Mouse (Mus musculus): Measurements from ENCODE around the gene Gpr153. TPM values are rescaled to one million over a fixed set of nuclear protein-coding genes. Genes with fewer than 3 reads are reported as not detected.
A peak's percentile ranks its signal among the peaks of the same experiment; 100 is the strongest.

Gene Gpr153
- total RNA-seq, 2 experiments from 2014 or later: 19.9 to 20.6 TPM

GRCm38 (mm10) chr4:152304685-152305084 lies 30.7 kb downstream of the Gpr153 start:
- no peak for DNase-seq
- intact Hi-C loops (cut with DNase I): no loop called here

GRCm38 (mm10) chr4:152305991-152306390 lies 32.0 kb downstream of the Gpr153 start:
- DNase-seq: no peak
- intact Hi-C loops (cut with DNase I): no loop called here

GRCm38 (mm10) chr4:152307542-152307941 lies 33.5 kb downstream of the Gpr153 start:
- intact Hi-C loops (cut with DNase I): no loop called here
- no peak for DNase-seq

- intact Hi-C loops (cut with DNase I): no loop called here
- DNase-seq: no peak
Observed at GRCm38 (mm10) chr4:152312186-152312585, 38.2 kb downstream of the Gpr153 start.

- no peak for DNase-seq
- intact Hi-C loops (cut with DNase I): no loop called here
Observed at GRCm38 (mm10) chr4:152313211-152313632, 39.2 kb downstream of the Gpr153 start.

GRCm38 (mm10) chr4:152313934-152314333 lies 39.9 kb downstream of the Gpr153 start:
- intact Hi-C loops (cut with DNase I): no loop called here
- no peak for DNase-seq

GRCm38 (mm10) chr4:152315498-152316213 lies 41.6 kb downstream of the Gpr153 start:
- intact Hi-C loops (cut with DNase I): no loop called here
- no peak for DNase-seq

- peak; percentile 46 to 67 for DNase-seq
- intact Hi-C loops (cut with DNase I): no loop called here
Observed at GRCm38 (mm10) chr4:152317631-152318033, 43.6 kb downstream of the Gpr153 start.

- peak; percentile 67 to 73 for DNase-seq
- intact Hi-C loops (cut with DNase I): no loop called here
Observed at GRCm38 (mm10) chr4:152318517-152319234, 44.6 kb downstream of the Gpr153 start, which contains the start of gene Rnf207. TSS of gene Rnf207 (minus strand) at chr4:152318993.

GRCm38 (mm10) chr4:152321464-152321863 lies 47.4 kb downstream of the Gpr153 start:
- no peak for DNase-seq
- intact Hi-C loops (cut with DNase I): no loop called here

- intact Hi-C loops (cut with DNase I): no loop called here
- DNase-seq: no peak
Observed at GRCm38 (mm10) chr4:152324641-152325562, 50.9 kb downstream of the Gpr153 start.

- peak; percentile 90 for DNase-seq
- intact Hi-C loops (cut with DNase I): no loop called here
Observed at GRCm38 (mm10) chr4:152325574-152326411, 51.8 kb downstream of the Gpr153 start, which contains the start of gene Rpl22. TSS of gene Rpl22 (plus strand) at chr4:152325742.

GRCm38 (mm10) chr4:152326543-152326942 lies 52.5 kb downstream of the Gpr153 start:
- no peak for DNase-seq
- intact Hi-C loops (cut with DNase I): no loop called here

- DNase-seq: peak; percentile 38 to 54
- intact Hi-C loops (cut with DNase I): no loop called here
Observed at GRCm38 (mm10) chr4:152328691-152329090, 54.7 kb downstream of the Gpr153 start.

GRCm38 (mm10) chr4:152332952-152333351 lies 58.9 kb downstream of the Gpr153 start:
- DNase-seq: peak; percentile 72 to 82
- intact Hi-C loops (cut with DNase I): loop anchor here (2.0 to 5.0 kb wide), 2 partner anchors 102 to 159 kb away; no protein-coding TSS in a partner anchor

GRCm38 (mm10) chr4:152333587-152333986 lies 59.6 kb downstream of the Gpr153 start:
- intact Hi-C loops (cut with DNase I): loop anchor here (2.0 to 5.0 kb wide), 2 partner anchors 101 to 159 kb away; no protein-coding TSS in a partner anchor

More at GRCm38 (mm10) chr4:152333587-152333986, 59.6 kb downstream of the Gpr153 start:
- DNase-seq: no peak
